Mouse (Mus musculus) layer of hippocampus, adult 2 months (tissue): ENCODE data around the gene Atf5. TPM values are rescaled to one million over a fixed set of nuclear protein-coding genes. Genes with fewer than 3 reads are reported as not detected.
A peak's percentile ranks its signal among the peaks of the same experiment; 100 is the strongest.

ENCODE experiments used
- DNase-seq, 2 experiments: peaks; one replicate each; pipeline ENCODE4 v3.0.0; 2022; ENCODE audit warnings: low spot score in 2 of 2
- H3K27ac ChIP-seq: fragments of 200-600 bp; 2 replicates; pipeline ENCODE4 v1.8.1; 2022
- H3K4me3 ChIP-seq: fragments of 200-600 bp; 2 replicates; pipeline ENCODE4 v1.8.1; 2022; ENCODE audit warnings: mild to moderate bottlenecking
- CTCF ChIP-seq: fragments of 200-600 bp; conservative IDR thresholded peaks from 2 replicates; pipeline ENCODE4 v1.8.1; 2022; ENCODE audit warnings: antibody characterized with exemption, mild to moderate bottlenecking, moderate library complexity
- microRNA-seq, 2 experiments: library from miRNA; unstranded; fragments of <30 nt; microRNA quantifications; one replicate each; pipeline ENCODE4 v1.2.0; 2021
- total RNA-seq, 2 experiments: library from RNA; stranded (reverse); gene quantifications; 2 replicates each; pipeline ENCODE4 v1.2.3; 2021

Atf5 gene
- total RNA-seq, 2 experiments from 2014 or later = 27.0 to 30.0 TPM

- Histone ChIP-seq H3K27ac (no peak overlapping the region), H3K4me3 (no peak overlapping the region)
- DNase-seq = peak in 1 of 2 experiments; percentile 5
- no peak for TF ChIP-seq CTCF
These were observed 3.7 kb downstream of the Atf5 start for GRCm38 (mm10) chr7:44812651-44813325.

- no peak for DNase-seq
- Histone ChIP-seq H3K4me3 (no peak overlapping the region), H3K27ac (no peak overlapping the region)
- no peak for TF ChIP-seq CTCF
These were observed 5.5 kb downstream of the Atf5 start for GRCm38 (mm10) chr7:44810819-44811557.

- no peak for TF ChIP-seq CTCF
- no peak for DNase-seq
- Histone ChIP-seq H3K27ac (no peak overlapping the region), H3K4me3 (no peak overlapping the region)
These were observed 6.1 kb downstream of the Atf5 start for GRCm38 (mm10) chr7:44810365-44810764.

- no peak overlapping the region for H3K4me3 ChIP-seq
- no peak for DNase-seq
- TF ChIP-seq CTCF = no peak
- H3K27ac ChIP-seq = no peak overlapping the region
These were observed 7.0 kb downstream of the Atf5 start for GRCm38 (mm10) chr7:44809466-44809865.

DNA sequence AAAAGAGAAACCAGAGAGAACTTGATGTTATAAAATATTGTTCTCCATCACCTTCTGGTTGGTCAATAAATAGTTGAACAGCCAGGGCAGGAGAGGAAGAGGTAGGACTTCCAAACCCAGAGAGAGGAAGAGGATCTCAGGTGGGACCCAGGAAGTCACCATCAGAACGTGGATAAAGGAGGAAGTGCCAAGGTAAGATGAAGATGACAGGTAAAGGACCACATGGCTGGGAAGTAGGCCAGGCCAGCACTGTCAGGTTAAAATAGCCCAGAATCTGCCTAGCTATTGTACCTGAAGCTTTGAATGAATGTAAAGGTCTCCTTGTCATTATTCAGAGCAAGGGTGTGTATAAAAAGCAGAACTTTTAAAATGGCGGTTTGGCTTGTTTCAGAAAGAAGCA lies 7.5 kb downstream of the Atf5 start:
- no peak for TF ChIP-seq CTCF
- H3K27ac ChIP-seq = no peak overlapping the region
- H3K4me3 ChIP-seq = no peak overlapping the region
- DNase-seq = no peak

DNA sequence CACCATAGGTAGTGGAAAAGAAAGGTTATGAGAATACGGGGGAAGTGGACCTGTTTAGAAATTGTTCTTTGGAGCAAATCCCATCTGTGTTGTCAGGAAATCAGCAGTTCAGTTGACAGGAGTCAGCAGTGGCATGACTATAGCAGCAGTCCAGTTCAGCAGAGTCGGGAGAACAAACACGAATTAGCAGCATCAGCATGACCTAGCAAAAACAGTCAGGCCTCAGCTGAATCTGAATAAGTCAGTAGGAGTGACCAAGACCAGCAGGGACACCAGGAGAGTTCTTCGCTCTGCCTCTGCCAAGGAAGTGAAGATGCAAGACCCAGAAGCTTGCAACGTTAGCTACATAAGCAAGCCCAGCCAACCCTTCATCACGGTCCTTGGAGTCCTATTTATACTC lies 23.7 kb downstream of the Atf5 start:
- no peak for DNase-seq
- no peak overlapping the region for H3K4me3 ChIP-seq
- no peak overlapping the region for H3K27ac ChIP-seq
- no peak for TF ChIP-seq CTCF

GRCm38 (mm10) chr7:44790066-44790465 lies 26.4 kb downstream of the Atf5 start:
- no peak for TF ChIP-seq CTCF
- Histone ChIP-seq H3K27ac (no peak overlapping the region), H3K4me3 (no peak overlapping the region)
- DNase-seq = no peak

DNA sequence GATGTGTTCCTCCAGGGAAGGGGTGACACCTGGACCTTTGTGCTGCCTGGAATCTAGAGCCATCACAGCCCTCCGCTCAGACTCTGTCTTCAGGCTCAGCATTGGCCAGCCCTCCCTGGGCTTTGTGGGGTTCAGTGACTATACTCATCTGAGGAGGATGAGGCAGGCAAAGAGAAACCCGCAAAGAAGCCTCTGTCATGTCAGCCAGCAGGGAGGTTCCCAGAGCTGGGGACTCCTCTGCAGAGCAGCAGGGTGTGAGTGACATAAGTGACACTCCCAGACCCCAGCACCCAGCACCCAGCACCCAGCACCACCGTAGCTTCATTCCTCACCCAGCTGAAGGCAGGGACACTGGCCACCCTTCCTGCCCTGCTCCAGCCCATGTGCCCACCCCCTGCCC lies 26.9 kb downstream of the Atf5 start:
- H3K4me3 ChIP-seq = no peak overlapping the region
- no peak for DNase-seq
- TF ChIP-seq CTCF = no peak
- no peak overlapping the region for H3K27ac ChIP-seq

GRCm38 (mm10) chr7:44780101-44780500 lies 36.4 kb downstream of the Atf5 start:
- H3K4me3 ChIP-seq = no peak overlapping the region
- no peak for TF ChIP-seq CTCF
- no peak overlapping the region for H3K27ac ChIP-seq
- no peak for DNase-seq

GRCm38 (mm10) chr7:44776849-44777498 lies 39.5 kb downstream of the Atf5 start:
- no peak overlapping the region for H3K27ac ChIP-seq
- TF ChIP-seq CTCF = no peak
- H3K4me3 ChIP-seq = no peak overlapping the region
- no peak for DNase-seq

- no peak for DNase-seq
- TF ChIP-seq CTCF = no peak
These were observed 43.8 kb downstream of the Atf5 start for GRCm38 (mm10) chr7:44772591-44773204.

DNA sequence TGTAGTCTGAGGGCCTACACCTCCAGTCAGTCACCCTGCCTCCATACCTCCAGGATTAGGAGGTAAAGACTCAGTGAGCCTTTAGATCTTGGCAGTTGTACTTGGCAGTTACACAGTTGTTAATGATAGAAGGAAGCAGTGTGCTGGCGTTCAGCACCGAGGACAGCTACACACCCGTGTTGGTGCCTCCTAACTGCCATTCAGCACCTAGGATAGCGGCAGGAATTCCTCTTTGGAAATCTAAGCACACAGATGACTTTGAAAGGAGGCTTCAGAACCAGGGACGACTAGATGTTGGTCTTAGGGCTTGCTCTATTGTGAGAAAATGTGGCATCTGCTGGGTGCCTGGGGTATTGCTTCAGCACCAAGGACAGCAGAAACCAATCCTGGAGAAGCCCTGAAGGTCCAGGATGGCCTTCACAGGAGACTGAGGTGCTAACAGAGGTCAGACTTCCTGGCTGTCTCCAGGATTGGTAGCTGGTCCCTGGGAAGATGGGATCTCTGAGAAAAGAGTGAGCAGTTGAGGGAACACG lies 46.3 kb downstream of the Atf5 start:
- H3K4me3 ChIP-seq = no peak overlapping the region

More at GRCm38 (mm10) chr7:44772591-44773204, 43.8 kb downstream of the Atf5 start:
- Histone ChIP-seq H3K27ac (no peak overlapping the region), H3K4me3 (no peak overlapping the region)

DNA sequence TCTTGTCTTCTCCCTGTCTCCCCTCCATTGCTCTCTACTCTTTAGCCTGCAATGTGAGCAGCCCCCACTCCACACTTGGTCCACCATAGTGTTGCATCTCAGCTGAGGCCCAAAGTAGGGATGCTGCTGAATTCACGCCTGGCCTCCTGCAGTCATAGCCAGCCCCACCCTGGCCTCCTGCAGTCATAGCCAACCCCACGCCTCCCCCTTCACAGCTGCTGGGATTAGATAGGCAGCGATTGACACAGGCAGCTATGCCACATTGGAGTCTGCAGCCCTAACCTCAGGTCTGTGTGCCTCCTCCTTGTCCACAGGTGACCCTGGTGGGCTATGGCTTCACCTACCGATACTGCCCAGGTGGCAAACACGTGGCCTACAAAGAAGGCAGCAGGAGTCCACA lies 48.3 kb downstream of the Atf5 start:
- TF ChIP-seq CTCF = no peak
- Histone ChIP-seq H3K4me3 (no peak overlapping the region), H3K27ac (no peak overlapping the region)
- no peak for DNase-seq

More for the DNA sequence above, 46.3 kb downstream of the Atf5 start:
- no peak for TF ChIP-seq CTCF
- no peak overlapping the region for H3K27ac ChIP-seq
- DNase-seq = no peak

Small RNAs within 50 kb of the gene (microRNA-seq; reads per million reads assigned to microRNA genes)
- 0 reads per million in 2 experiments for gene Mir707

Other genes with a start within 250 kb of the Atf5 start
- not detected for gene Napsa, start 244.3 kb downstream of the Atf5 start, total RNA-seq
- gene Kcnc3, start 226.0 kb downstream of the Atf5 start, total RNA-seq = 100 to 1,000 TPM; 184 to 186 TPM
- 10 to 100 TPM; 30.4 TPM for gene Myh14, start 145.8 kb downstream of the Atf5 start, total RNA-seq
- gene Izumo2, start 107.9 kb downstream of the Atf5 start, total RNA-seq = not detected
- gene Vrk3, start 68.2 kb downstream of the Atf5 start, total RNA-seq = 10 to 100 TPM; 31.7 to 35.4 TPM
- gene Zfp473, start 65.6 kb downstream of the Atf5 start, total RNA-seq = under 1 TPM; 0.25 to 0.44 TPM
- gene Nup62, start 570 bp downstream of the Atf5 start, total RNA-seq = 10 to 100 TPM; 29.7 to 33.2 TPM
- gene Il4i1, start 271 bp downstream of the Atf5 start, total RNA-seq = 1 to 10 TPM; 2.6 to 3.3 TPM
- gene Akt1s1, start 32.3 kb upstream of the Atf5 start, total RNA-seq = 10 to 100 TPM; 76.7 to 84.3 TPM
- gene Tbc1d17, start 32.4 kb upstream of the Atf5 start, total RNA-seq = 10 to 100 TPM; 69.0 to 81.3 TPM
- 10 to 100 TPM; 33.1 to 36.3 TPM for gene Pnkp, start 40.5 kb upstream of the Atf5 start, total RNA-seq
- 100 to 1,000 TPM; 321 to 335 TPM for gene Ptov1, start 53.1 kb upstream of the Atf5 start, total RNA-seq
- gene Med25, start 76.1 kb upstream of the Atf5 start, total RNA-seq = 100 to 1,000 TPM; 103 to 107 TPM
- 10 to 100 TPM; 21.6 to 24.8 TPM for gene Fuz, start 79.4 kb upstream of the Atf5 start, total RNA-seq
- gene Ap2a1, start 112.8 kb upstream of the Atf5 start, total RNA-seq = 100 to 1,000 TPM; 298 to 305 TPM
- gene Tsks, start 126.5 kb upstream of the Atf5 start, total RNA-seq = 1 to 10 TPM; 1.3 to 2.0 TPM
- gene Cpt1c, start 158.2 kb upstream of the Atf5 start, total RNA-seq = 100 to 1,000 TPM; 138 to 140 TPM
- 100 to 1,000 TPM; 165 to 171 TPM for gene Prmt1, start 169.9 kb upstream of the Atf5 start, total RNA-seq
- gene Irf3, start 181.0 kb upstream of the Atf5 start, total RNA-seq = 10 to 100 TPM; 38.4 to 42.7 TPM
- gene Bcl2l12, start 182.1 kb upstream of the Atf5 start, total RNA-seq = 1 to 10 TPM; 2.5 to 3.7 TPM
- 100 to 1,000 TPM; 166 to 168 TPM for gene Scaf1, start 199.7 kb upstream of the Atf5 start, total RNA-seq
- gene Rras, start 201.3 kb upstream of the Atf5 start, total RNA-seq = 10 to 100 TPM; 12.4 to 13.1 TPM
- 10 to 100 TPM; 77.6 to 81.4 TPM for gene Prr12, start 236.2 kb upstream of the Atf5 start, total RNA-seq
- 10 to 100 TPM; 54.2 to 57.7 TPM for gene Nosip, start 245.8 kb upstream of the Atf5 start, total RNA-seq
- 1 to 10 TPM; 5.7 to 8.4 TPM for gene Prrg2, start 246.0 kb upstream of the Atf5 start, total RNA-seq